Mouse (Mus musculus): ENCODE measurements around the gene Helt.
"Not testable (repeated sequence)": the region's sequence is repeated elsewhere in the genome, so short reads cannot be mapped to it uniquely, and the experiment has no call there.

Helt gene

GRCm38 (mm10) chr8:46298847-46299246, 4.4 kb upstream of the Helt start:
- in situ Hi-C loops (cut with MboI, MseI): no loop called here

DNA sequence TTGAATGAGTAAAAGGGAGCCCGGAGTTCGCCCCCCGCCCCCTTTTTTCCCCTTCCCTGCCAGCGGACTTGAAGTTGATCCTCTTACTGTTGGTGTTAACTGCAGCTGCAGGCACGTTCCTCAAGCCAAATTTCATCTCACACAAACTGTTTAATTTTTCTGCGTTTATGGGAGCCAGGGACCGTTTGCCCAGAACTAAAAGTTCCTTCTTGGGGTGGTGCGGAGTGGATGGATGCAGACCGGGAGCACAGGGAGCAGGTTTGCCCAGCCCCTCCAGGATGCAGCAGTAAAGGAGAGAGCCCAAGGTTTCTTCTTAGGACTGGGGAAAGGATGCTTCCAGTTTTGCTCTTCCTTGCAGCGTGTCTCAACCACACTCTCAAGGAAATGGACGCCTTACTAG, 2.1 kb upstream of the Helt start:
- in situ Hi-C loops (cut with MboI, MseI): no loop called here

DNA sequence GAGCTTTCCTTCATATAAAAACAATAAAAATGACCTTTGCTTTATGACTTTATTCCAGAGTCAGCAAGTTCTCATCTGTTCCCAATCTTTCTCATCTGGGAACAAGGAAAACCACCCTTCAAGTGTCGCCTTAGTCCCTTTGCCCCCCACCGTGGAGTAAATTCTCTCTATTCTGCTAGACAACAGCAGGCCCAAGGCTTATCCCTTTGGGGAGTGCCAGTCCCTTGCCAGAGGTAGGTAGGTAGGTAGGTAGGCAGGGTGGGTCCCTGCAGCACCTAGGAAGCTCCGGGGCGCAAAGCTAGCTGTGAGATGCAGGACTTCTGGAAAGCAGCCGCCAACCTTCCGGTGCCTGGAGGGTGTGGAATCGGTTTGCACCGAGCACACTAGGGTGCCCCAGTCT, 1.5 kb upstream of the Helt start:
- in situ Hi-C loops (cut with MboI, MseI): no loop called here

DNA sequence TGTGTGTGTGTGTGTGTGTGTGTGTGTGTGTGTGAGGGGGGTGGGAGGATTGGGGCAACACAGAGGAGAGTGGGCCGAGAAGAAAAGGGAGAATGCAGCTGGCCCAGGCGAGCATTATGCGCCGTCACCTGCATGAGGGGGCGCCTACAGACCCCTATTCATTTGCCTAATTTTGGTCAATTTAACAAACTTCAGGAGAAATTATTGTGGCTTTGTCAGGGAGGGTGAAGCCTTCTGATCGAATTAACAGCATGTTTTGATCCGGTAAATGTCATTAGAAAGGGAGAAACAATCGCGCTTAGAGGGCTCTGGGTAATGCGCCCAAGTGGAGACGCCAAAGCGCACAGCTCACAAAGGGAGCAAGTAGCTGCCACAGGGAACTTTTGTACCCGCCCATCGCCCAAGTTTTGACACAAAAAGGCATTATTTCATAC, 647 bp upstream of the Helt start:
- in situ Hi-C loops (cut with MboI, MseI): no loop called here

- in situ Hi-C loops (cut with MboI, MseI): no loop called here
Measured at GRCm38 (mm10) chr8:46293741-46294151, 725 bp downstream of the Helt start.

- in situ Hi-C loops (cut with MboI, MseI): no loop called here
Measured at GRCm38 (mm10) chr8:46293201-46293600, 1.3 kb downstream of the Helt start.

- in situ Hi-C loops (cut with MboI, MseI): no loop called here
Measured at GRCm38 (mm10) chr8:46291931-46292675, 2.4 kb downstream of the Helt start.

DNA sequence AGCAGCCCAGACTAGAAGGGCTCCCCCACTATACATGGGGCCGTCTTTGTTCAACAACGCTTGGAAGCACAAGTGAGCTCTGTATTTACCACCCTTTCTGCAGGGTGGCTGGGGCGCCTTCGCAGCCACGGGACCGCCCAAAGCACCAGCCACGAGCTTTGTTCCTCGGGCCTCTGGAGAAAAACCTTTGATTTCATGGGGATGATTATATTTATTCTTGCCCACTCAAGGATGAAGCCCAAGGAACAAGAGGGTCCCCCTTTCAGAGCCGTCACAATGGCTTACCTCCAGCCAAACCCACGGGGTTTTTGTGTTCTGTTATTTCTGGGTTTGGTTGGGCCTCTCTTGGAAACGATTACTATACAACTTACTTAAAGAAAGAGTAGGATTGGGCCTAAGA, 5.2 kb downstream of the Helt start:
- in situ Hi-C loops (cut with MboI, MseI): no loop called here

GRCm38 (mm10) chr8:46288021-46288420, 6.5 kb downstream of the Helt start:
- in situ Hi-C loops (cut with MboI, MseI): no loop called here

DNA sequence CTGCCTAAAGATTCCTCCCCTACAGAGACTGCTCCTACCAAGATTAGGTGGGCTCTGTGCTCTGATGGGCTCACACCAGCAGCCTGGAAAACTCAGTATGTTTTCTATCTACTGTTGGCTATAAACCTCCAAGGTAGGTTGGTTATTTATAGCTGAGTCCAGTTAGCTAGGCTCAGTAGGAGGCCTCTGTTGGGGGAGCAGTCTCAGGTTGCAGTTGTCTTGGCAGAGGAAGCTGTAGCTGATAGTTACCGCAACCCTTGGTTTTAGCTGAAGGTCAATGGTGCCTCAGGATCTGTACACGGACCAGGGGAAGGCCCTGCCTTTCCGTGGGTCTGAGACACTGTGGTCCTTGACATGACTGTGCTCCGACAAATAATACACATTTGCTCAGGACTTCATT, 8.5 kb downstream of the Helt start:
- in situ Hi-C loops (cut with MboI, MseI): no loop called here

DNA sequence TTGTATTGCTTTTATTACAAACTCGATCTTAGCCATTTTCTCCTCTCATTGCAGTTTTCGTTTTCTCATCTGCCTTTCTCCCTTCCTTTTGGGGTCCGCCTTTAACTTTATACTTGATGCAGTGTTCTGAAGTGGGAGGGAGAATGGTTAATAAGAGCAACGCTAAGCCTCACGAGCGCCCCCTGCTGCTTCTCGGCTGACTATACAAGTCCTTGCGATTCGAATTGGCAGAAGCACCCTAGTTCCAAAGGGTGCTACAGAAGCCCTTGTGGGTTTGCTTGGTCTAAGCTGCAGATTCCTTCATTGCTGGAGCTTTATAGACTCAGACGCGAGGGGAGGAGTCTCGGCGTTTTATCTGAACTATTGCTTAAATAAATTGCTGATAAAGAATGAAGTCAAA, 12.9 kb downstream of the Helt start:
- in situ Hi-C loops (cut with MboI, MseI): no loop called here

GRCm38 (mm10) chr8:46276939-46277338, 17.5 kb downstream of the Helt start:
- in situ Hi-C loops (cut with MboI, MseI): no loop called here

DNA sequence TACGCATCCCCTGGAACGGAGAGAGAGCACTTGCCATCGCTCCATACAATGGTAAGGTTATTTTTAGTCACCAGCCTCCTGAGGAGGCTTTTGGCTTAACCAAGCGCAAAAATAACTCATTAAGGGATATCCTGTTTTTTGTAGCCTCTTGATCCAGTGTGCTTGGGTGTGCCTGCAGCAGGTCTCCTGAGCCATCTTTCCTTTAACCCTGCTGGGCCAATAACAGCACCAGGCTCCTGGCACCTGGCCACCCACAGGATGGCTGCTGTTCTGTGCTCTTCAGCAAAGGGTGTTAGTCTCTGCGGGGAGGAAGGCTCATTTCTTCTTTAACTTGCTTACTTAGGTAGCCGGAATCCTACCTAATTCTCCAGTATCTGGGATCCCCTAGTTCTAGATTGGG, 23.7 kb downstream of the Helt start:
- in situ Hi-C loops (cut with MboI, MseI): no loop called here

DNA sequence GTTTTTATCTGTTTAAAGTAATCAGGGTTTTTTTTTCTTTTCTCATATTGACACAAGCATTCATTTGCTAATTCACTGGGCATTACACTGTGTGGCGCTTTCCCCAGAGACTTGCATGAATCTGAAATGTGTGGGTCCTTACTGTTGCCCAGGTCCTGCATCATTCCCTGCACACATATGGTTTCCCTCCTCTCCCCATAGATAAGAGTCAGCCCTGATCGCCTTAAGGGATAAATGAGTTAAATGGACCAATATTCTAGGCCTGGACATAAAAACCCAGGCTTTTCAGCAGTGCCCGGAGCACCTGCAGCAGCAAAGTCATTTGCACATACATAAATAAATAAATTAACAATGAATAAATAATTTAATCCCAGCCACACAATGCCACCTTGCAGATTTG, 24.3 kb downstream of the Helt start:
- in situ Hi-C loops (cut with MboI, MseI): no loop called here

DNA sequence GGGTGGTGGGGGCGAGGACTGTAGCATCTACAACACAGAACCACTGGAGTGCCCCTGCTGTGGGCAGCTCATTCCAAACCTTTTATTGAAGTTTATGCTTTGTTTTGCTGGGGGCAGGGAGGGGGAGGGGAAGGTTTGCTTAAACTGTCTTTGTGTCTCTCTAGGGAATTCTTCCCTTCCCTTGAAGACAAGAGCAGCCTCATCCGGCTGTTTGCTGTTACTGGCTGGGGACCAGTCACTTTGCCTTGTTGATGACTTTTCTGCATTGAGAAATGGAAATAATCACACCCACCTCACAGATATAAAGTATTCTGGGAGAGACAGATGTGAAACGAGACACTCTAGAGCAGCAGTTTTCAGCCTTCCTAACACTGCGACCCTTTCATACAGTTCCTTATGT, 27.7 kb downstream of the Helt start:
- in situ Hi-C loops (cut with MboI, MseI): no loop called here

- in situ Hi-C loops (cut with MboI, MseI): not testable (repeated sequence)
Measured at GRCm38 (mm10) chr8:46264206-46264605, 30.3 kb downstream of the Helt start.

- in situ Hi-C loops (cut with MboI, MseI): no loop called here
Measured at GRCm38 (mm10) chr8:46257921-46258682, 36.4 kb downstream of the Helt start.

- in situ Hi-C loops (cut with MboI, MseI): no loop called here
Measured at GRCm38 (mm10) chr8:46252456-46252855, 42.0 kb downstream of the Helt start.

DNA sequence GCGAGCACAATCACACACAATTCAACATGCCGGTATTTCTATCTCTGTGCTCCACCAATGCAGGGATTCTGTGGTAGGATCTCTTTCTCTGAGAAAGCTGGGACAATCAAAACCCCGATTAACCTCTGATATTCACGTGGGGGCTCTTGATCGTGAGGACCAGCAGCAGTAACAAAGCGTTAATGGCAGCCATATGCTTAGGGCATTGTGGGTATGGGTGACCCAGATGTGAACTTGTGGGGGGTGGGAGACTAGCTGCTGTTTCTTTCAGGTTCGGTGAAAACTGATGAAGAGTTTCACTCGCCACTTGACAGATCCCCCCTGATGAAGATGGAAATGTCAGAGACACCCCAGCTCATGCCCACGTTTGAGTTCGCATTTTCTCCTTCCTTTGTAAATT, 42.9 kb downstream of the Helt start:
- in situ Hi-C loops (cut with MboI, MseI): no loop called here

DNA sequence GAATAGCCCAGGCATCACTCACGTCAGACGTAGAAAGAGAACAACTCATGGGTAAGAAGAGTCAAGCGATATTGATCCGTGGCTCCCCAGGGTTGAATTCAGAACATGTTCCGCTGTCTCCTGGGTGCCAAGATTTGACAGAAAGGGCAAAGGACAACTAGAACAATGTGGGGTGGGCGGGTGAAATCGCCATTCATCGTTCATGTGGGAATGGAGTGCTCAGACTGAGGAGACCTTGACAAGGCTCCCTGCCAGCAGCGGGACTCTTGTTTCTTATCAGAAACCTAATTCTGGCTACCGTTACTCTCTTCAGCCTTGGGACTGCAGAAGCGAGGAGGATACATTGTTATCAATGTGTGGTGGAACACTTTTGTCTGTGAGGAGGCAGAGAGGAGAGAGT, 48.1 kb downstream of the Helt start:
- in situ Hi-C loops (cut with MboI, MseI): loop anchor here (5.0 to 10.0 kb wide), 2 partner anchors 66 to 718 kb away; no protein-coding TSS in a partner anchor

GRCm38 (mm10) chr8:46242946-46243345, 51.5 kb downstream of the Helt start:
- in situ Hi-C loops (cut with MboI, MseI): loop anchor here (10.0 kb wide), 1 partner anchor 722 kb away; no protein-coding TSS in a partner anchor
